Mouse (Mus musculus) cerebellum, adult 2 months (tissue): ENCODE results near the gene Mcm3.

ENCODE experiments used
- CTCF ChIP-seq: fragments of 200-500 bp; IDR thresholded peaks from 2 replicates; pipeline ENCODE4 v1.5.1; 2011; ENCODE audit warnings: low read depth, mild to moderate bottlenecking, control low read depth, low read length, moderate library complexity, borderline replicate concordance; ENCODE audit not compliant: insufficient read depth
- POLR2A ChIP-seq: fragments of 200-500 bp; IDR thresholded peaks from 2 replicates; pipeline ENCODE4 v1.6.1; 2011; ENCODE audit warnings: low read length, control low read depth, borderline replicate concordance; ENCODE audit not compliant: insufficient read depth

GRCm38 (mm10) chr1:20788419-20788818, 31.7 kb downstream of the Mcm3 start:
- TF ChIP-seq POLR2A (no peak), CTCF (no peak)
